Mouse (Mus musculus): ENCODE data around the gene Ascl3.

The Ascl3 gene

GRCm38 (mm10) chr7:109731626-109732025 lies at the start of gene Ascl3:
Gene Ascl3, minus strand, starts transcription at chr7:109731726.
- DNase-seq, result no peak

DNA sequence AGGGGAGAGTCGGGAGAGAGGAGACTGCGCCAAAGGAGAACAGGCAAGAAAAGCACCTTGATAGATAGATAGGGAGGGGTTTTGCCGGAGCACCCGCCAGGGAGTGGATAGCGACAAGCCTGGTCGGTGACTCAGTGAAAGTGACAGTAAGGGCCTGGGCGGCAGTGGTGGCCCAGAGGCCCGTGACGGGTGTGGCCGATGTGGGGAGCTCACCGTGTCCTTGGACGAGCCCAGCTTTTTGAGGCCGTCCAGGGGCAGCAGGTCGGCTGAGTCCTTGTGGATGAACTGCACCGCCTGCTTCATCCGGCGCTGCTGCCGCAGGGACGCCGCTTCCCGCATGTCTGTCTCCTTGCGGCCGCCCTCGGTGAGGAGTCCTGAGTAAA lies 49.6 kb upstream of the Ascl3 start:
- no peak for DNase-seq

DNA sequence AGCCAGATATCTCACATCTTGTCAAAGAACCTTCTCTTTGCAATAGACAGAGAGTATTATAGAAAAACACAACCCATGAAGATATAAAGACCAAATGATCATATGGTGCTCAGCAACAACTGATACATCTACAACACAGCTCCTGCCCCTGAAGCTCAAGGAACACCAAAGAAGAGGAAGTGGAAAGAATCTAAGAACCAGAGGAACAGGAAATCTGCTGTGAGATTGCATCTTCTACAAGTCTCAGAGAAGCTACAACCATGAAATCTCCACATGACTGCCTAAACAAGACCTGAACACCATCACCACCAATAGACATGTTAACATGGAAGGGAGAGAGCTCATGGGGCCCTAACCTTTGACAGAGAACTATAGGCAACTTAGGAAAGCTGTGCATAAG lies 40.7 kb upstream of the Ascl3 start:
- DNase-seq, result no peak

- no peak for DNase-seq
Observed at GRCm38 (mm10) chr7:109768699-109769383, 37.3 kb upstream of the Ascl3 start.

DNA sequence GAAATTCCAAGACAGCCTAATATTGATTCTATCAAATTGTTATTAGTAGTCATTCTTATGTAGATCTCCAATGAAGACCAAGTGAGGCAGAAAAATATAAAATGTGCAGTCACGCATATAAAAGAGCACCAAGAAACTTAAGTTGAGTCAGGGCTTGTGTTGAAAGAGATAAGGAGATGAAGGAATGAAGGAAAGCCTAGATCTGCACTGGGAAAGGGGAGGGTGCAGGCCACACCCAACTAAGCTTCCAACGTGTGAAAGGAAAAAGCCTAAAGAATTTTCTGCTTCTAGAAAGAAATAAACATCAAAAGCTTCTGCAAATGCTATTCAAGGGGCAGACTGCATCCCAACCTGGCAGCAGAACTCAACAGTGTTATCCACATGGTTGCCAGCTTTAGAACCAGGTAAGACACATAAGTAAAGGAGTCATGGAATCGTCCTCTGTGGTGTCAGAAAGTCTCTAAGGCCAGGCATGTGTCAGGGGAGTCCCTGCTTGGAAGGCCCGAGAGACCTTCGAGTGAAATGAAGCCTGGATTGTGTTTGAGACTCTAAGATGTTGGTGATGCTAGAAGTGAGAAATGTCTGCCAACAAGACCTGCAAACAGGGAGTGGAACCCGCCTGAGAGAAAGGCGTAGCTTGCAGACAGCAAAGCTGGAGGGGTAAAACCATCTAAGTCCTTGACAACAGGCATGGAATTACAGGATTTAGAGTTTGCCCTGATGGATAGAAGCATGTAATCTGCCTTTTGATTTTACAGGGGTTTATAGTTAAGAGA lies 36.2 kb upstream of the Ascl3 start:
- DNase-seq, result no peak

DNA sequence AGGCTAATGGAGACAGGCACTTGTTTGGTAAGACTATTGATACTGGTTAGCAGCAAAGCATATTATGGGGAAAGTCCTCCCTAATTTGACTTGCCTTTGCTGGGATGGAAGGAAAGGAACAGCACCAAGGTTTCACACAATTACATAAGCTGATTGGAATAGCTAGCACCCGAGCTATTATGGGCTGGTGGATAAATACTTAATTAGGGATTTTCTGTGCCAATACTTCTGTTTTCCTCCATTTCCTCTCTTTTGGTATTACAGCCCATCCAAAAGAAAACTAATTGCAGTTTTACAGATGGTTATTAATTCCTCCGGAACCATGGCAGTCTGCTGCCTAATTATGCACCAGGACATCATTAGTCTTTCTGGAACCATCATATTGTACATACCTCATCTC lies 32.5 kb upstream of the Ascl3 start:
- DNase-seq, result no peak

DNA sequence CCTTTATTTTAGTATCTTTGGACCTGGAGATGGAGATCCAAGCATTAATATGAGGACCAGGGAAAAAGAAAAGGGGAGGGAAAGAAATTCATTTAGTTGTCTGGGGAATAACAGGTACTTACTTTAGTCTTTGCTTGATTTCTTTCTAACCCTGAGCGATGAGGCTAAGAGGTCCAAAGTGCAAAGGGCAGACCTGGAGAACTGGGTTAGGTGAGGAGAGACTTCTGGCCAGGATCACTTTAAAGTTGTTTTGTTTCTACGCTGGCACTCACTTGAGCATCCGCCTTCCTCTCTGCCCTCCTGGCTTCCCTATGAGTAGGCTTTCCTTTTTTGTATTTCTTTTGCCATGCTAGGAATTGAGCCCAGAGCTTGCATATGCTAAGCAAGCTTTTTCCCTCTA lies 24.8 kb upstream of the Ascl3 start:
- peak; percentile 65 to 67 for DNase-seq

GRCm38 (mm10) chr7:109754034-109754433 lies 22.5 kb upstream of the Ascl3 start:
- DNase-seq, result no peak

DNA sequence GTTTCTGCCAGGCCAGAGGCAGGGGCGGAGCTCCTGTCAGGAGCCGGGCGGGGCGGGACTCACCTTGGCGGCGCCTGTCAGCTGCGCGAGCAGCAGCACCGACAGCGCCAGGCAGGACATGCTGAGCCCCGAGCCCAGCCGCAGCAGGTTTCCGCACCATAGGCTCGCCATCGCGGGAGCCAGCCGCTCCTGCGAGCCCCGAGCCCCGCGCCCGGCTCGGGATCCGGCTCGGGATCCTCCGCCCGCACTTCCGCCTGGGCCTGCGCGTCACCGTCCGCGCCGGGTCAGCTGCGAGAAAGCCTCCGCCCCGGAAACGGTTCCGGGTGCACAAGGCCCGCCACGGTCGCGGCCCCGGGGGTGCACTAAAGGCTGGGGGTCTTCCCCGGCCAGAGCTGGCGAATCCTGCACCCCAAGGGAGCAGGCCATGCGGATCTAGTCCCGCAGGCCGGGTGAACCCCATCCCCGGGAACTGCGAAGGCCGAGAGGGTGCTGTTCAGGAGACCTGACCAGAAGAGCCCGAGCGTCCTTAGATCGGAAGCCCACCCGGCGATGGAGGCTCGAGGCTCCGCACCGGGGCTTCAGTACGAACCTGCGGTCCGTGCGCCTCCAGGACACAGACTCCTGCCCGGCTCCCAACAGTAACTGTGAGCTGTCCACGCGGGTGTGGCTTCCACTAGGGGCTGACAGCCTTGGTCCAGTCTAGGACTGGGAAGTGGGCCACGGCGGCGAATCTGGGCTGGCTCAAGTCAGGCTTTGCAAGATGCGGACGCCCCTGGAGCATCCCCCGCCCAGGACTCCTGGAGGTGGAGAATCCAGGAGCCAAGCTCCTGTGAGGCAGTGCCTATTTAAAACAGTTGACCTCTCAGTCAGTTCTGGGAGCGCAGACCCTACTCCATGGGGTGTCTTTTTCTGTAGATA lies 20.7 kb upstream of the Ascl3 start, which contains the start of gene Tmem9b:
Gene Tmem9b, minus strand, starts transcription at position 868 of the 918 bp plus-strand sequence.
- DNase-seq, result peak; percentile 83 to 92

- peak; percentile 32 to 39 for DNase-seq
Observed at GRCm38 (mm10) chr7:109751427-109752007, 20.0 kb upstream of the Ascl3 start.

DNA sequence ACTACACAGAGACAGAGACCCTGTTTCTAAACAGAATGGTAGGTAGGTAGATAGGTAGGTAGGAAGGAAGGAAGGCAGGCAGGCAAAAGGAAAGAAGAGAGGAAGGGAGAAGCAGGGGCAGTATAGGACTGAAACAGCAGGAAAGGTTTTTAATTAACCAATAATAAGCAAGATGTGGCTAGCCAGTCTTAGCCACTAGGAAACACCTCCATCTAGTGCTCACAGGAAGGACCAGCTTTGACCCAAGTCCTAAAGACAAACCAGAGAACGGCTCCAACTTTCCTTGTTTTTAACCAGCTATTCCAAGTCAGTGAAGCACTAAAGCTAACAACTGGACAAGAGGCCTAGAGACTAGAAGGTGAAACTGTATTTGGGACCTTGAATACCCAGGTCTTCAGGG lies 16.2 kb upstream of the Ascl3 start:
- DNase-seq, result no peak

- DNase-seq, result no peak
Observed at GRCm38 (mm10) chr7:109741703-109742102, 10.2 kb upstream of the Ascl3 start.

GRCm38 (mm10) chr7:109741060-109741459 lies 9.5 kb upstream of the Ascl3 start:
- DNase-seq, result no peak

GRCm38 (mm10) chr7:109739822-109740370 lies 8.4 kb upstream of the Ascl3 start:
- DNase-seq, result no peak

DNA sequence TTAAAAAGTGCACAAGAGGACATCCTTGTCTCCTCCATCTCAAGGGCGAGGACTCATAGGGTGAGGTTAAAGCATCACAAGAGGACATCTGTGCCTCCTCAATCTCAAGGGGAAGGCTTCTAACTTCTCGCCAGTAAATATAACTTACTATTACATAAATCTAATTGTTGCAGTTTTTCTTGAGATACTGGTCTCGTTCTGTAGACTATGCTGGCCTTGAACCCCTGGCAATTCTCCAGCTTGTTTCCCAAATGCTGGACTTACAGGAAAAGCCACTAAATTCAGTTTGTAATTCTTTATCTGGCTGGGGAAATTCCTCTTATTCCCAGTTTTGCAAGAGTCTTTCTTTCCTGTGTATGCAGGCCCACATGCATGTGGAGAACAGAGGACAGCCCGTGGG lies 3.3 kb upstream of the Ascl3 start:
- peak; percentile 49 to 57 for DNase-seq

DNA sequence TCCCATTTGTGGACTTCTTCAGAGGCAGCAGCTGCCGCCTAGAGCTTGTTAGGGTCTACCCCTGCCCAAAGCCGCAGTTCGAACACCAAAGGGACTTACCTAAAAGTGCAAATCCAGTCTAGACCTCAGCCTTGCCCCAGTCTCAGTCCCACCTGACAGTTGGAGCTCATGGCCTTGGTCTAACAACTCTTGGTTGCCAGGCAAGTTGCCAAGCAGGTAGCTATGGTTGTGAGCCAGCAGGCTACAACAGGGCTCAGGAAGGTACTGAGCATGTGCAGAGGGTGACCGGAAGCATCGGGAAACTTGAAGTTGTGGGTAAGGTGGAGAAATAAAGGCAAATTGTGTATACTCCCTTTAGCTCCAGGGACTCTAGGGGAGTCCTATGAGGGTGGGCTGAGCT lies 7.8 kb downstream of the Ascl3 start, which contains the start of gene BC051019:
Gene BC051019, minus strand, starts transcription at position 154 of the 400 bp plus-strand sequence.
- no peak for DNase-seq

DNA sequence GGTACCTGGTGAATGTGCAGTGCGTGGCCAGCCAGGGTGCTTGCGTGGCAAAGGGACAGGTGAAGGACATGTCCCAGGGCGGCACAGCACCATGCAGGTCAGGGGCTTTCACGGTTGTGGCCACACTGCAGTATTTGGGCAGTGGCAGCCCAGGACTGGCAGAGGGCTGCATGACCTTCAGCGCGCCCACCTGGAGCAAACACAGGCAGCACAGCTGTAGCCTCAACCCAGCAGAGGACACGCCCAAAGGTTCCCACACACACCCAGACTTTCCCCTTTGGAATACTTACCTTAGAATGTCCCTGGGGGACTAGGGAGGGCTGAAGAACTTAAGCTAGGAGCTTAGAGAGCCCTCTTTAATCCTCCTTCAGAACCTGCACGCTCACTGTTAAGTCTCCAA lies 8.4 kb downstream of the Ascl3 start:
- no peak for DNase-seq

GRCm38 (mm10) chr7:109722618-109723017 lies 8.9 kb downstream of the Ascl3 start:
- DNase-seq, result peak in 1 of 2 experiments; percentile 30

DNA sequence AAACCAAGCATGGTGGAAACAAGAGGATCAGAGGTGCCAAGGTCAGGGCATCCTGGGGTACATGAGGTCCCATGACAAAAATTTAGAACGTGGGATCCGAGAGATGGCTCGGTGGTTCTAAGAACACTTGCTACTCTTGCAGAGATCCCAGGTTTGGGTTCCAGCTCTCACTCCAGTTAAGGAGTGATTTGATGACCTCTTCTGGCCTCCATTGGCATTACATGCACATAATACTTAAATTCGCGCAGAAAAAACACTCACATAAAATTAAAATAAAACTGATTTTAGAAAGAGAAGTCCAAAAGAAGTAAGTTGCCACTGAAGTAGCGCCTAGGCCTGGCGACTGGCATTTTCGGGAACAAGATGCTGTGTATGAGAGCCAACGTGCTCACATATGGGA lies 12.2 kb downstream of the Ascl3 start:
- DNase-seq, result peak in 1 of 2 experiments; percentile 70

- no peak for DNase-seq
Observed at GRCm38 (mm10) chr7:109713434-109713982, 18.0 kb downstream of the Ascl3 start.

- DNase-seq, result no peak
Observed at GRCm38 (mm10) chr7:109712198-109712597, 19.3 kb downstream of the Ascl3 start.

DNA sequence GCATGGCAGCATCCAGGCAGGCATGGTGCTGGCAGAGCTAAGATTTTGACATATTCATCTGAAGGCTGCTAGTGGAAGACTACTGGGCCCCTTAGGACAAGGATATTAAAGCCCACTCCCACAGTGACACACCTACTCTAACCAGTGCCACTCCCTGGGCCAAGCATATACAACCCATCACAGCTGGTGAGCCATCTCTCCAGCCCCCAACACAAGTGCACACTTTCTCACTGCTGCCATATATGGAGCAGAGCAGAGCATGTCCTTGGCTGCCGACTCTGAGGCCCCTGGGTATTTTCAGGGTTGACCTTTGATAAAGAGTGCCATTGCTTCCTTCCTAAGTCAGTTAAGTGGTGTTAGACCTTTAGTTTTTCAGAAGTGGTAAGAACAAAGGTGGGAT lies 21.5 kb downstream of the Ascl3 start:
- DNase-seq, result no peak
